Mouse (Mus musculus) embryonic facial prominence, embryonic 11.5 days (tissue): ENCODE data around the gene Abhd16a. TPM values are rescaled to one million over a fixed set of nuclear protein-coding genes. Genes with fewer than 3 reads are reported as not detected.

Source experiments
- ATAC-seq: fragments of 200-750 bp; cut with Nextera tagmentation; replicated peaks from 2 replicates; pipeline ENCODE4 v1.8.0; 2017; ENCODE audit warnings: low read depth; ENCODE audit not compliant: insufficient number of reproducible peaks, low FRiP score, low TSS enrichment
- DNase-seq: peaks from one replicate; pipeline ENCODE4 v3.0.0-alpha.2; 2015; ENCODE audit warnings: low spot score
- H3K27ac ChIP-seq: fragments of 300-500 bp; sonication (generic); replicated peaks from 2 replicates; pipeline ENCODE4 v1.5.1; 2014; ENCODE audit warnings: mild to moderate bottlenecking, low read depth, low read length, control low read depth
- H3K27me3 ChIP-seq: fragments of 300-500 bp; sonication (generic); 2 replicates; pipeline ENCODE4 v1.6.1; 2014; ENCODE audit warnings: mild to moderate bottlenecking, low read length, moderate library complexity, mixed read lengths; ENCODE audit not compliant: control insufficient read depth, insufficient read depth
- H3K36me3 ChIP-seq: fragments of 300-500 bp; sonication (generic); replicated peaks from 2 replicates; pipeline ENCODE4 v1.6.1; 2014; ENCODE audit warnings: low read depth, mild to moderate bottlenecking, low read length, moderate library complexity, mixed read lengths; ENCODE audit not compliant: control insufficient read depth, insufficient read depth
- H3K4me1 ChIP-seq: fragments of 300-500 bp; sonication (generic); 2 replicates; pipeline ENCODE4 v1.6.1; 2014; ENCODE audit warnings: low read length, mixed read lengths; ENCODE audit not compliant: control insufficient read depth, insufficient read depth
- H3K4me2 ChIP-seq: fragments of 300-500 bp; sonication (generic); 2 replicates; pipeline ENCODE4 v1.6.1; 2014; ENCODE audit warnings: low read depth, mild to moderate bottlenecking, control low read depth, low read length, moderate library complexity
- H3K4me3 ChIP-seq: fragments of 300-500 bp; sonication (generic); 2 replicates; pipeline ENCODE4 v1.5.1; 2014; ENCODE audit warnings: low read depth, low read length, control low read depth
- H3K9ac ChIP-seq: fragments of 300-500 bp; sonication (generic); replicated peaks from 2 replicates; pipeline ENCODE4 v1.6.1; 2014; ENCODE audit warnings: mild to moderate bottlenecking, control low read depth, low read length
- H3K9me3 ChIP-seq: fragments of 300-500 bp; sonication (generic); replicated peaks from 2 replicates; pipeline ENCODE4 v1.6.1; 2016; ENCODE audit warnings: mild to moderate bottlenecking, low read length, inconsistent platforms, mixed read lengths; ENCODE audit not compliant: control insufficient read depth
- WGBS: fragments of 180-500 bp; shearing (Covaris S2); extraction: QIAGEN DNeasy Blood & Tissue Kit; methylation state at CpG from one replicate; pipeline ENCODE4 v1.1.7; 2014; 5-methylcytosine and 5-hydroxymethylcytosine counted together
- polyA plus RNA-seq: library from polyadenylated mRNA; unstranded; fragments of >200 nt; fragmentation: Nextera tagmentation; extraction: Ambion mirVana; gene quantifications from 2 replicates; pipeline ENCODE4 v1.2.1, GENCODE M21; 2014

The Abhd16a gene
- polyA plus RNA-seq, 1 experiment from 2014 or later, result 38.5 TPM

DNA sequence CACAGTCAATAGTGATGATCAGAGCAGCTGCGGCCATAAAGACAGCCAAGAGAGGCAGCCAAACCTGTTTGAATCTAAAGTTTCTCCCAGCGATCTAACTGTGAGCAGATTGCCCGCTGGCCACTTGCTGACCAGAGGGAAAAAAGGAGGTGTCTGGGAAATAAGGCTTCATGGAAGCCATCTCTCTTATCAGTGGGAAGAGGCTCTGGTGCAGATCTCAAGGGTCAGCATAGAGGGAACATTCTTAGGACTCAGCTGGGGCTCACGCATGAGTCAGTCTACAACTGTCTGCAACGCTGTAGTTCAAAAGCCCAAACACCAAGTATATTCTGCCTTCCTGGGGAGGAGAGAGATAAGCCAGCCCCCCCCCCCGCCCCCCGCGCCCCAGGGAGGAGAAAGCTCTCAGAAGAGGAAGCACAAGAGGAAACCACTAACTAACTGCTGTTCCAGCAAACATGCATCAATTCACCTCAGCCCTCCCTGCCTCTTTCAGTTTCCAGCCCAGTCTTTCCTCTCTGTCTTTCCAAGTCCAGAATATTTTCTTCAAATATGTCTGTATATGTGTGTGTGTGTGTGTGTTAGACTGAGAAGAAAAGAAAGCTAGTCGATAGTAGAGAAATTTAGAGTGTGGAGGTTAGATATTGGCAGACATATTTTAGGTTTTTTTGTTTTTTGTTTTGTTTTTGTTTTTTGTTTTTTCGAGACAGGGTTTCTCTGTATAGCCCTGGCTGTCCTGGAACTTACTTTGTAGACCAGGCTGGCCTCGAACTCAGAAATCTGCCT lies 40.7 kb upstream of the Abhd16a start:
- DNase-seq (no peak), ATAC-seq (no peak)
- Histone ChIP-seq H3K4me3 (no peak overlapping the region), H3K9me3 (no peaks in the 10 kb centered on the region), H3K4me1 (peaks cover 2% of the 10 kb centered on the region), H3K27me3 (no peaks in the 10 kb centered on the region), H3K27ac (peak overlapping the region; percentile 29; the same call in 1 of the 2 replicates), H3K9ac (0 out of 2 replicates have a peak overlapping the region, but pooled peaks have one; percentile 3), H3K4me2 (no peak overlapping the region), H3K36me3 (no peaks in the 10 kb centered on the region; the same call in 1 of the 2 replicates)
- WGBS, result 38% methylated on average over 11 of the region's 11 CpGs

DNA sequence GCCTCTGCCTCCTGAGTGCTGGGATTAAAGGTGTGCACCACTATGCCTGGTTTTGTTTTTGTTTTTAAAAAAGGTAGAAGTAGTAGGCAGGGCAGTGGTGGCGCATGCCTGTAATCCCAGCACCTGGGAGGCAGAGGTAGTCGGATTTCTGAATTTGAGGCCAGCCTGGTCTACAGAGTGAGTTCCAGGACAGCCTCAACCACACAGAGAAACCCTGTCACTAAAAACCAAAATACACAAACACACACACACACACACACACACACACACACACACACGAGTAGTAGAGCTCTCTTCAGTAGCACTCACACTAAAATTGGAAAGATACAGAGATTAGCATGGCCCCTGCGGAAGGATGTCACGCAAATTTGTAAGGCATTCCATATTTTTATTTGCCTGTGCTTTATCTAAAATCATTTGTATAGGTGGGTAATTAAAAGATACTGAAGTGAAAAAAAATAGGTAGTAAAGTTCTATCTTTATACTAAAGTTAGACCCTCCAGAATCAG lies 40.1 kb upstream of the Abhd16a start:
- Histone ChIP-seq H3K27ac (no peak overlapping the region), H3K4me3 (no peak overlapping the region), H3K27me3 (no peaks in the 10 kb centered on the region), H3K36me3 (peaks cover under 1% of the 10 kb centered on the region), H3K9me3 (no peaks in the 10 kb centered on the region), H3K9ac (no peak overlapping the region), H3K4me1 (peaks cover 2% of the 10 kb centered on the region), H3K4me2 (no peak overlapping the region)
- 79% methylated on average over 5 of the region's 5 CpGs for WGBS
- no peak for ATAC-seq
- no peak for DNase-seq

DNA sequence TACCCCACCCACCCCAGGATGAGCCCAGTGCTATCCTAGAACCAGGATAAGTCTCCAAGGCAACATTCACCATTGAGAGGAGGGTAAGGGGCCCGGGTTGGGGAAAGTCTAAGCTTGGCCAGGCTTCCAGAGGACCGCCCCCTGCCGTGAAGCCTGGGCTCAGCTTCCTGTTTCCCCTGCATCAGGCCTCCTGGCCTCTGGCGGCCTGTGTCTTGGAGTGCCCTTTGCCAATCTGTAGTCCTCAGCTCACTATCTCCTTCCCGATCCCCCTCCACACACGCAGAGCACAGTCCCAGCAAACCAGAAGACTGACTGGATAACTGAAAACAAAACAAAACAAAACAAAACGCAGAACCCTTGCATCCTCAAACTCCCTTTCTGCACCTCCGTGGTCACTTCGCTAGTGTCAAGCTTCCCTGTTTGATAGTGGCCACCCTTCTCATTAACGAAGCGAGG lies 39.5 kb upstream of the Abhd16a start, which contains the start of gene Clic1:
Gene Clic1 (plus strand): TSS at position 406 of the 456 bp plus-strand sequence.
- Histone ChIP-seq H3K4me1 (peaks cover 2% of the 10 kb centered on the region), H3K9me3 (no peaks in the 10 kb centered on the region), H3K4me3 (peak within 1 kb of the TSS; percentile 71), H3K9ac (peak within 1 kb of the TSS; percentile 93), H3K27me3 (no peaks in the 10 kb centered on the region), H3K4me2 (peak within 1 kb of the TSS; percentile 89), H3K36me3 (peaks cover 5% of the 10 kb centered on the region), H3K27ac (peak within 1 kb of the TSS; percentile 97)
- DNase-seq, result peak; percentile 89
- ATAC-seq, result no peak
- WGBS, result 3% methylated on average over 11 of the region's 11 CpGs

DNA sequence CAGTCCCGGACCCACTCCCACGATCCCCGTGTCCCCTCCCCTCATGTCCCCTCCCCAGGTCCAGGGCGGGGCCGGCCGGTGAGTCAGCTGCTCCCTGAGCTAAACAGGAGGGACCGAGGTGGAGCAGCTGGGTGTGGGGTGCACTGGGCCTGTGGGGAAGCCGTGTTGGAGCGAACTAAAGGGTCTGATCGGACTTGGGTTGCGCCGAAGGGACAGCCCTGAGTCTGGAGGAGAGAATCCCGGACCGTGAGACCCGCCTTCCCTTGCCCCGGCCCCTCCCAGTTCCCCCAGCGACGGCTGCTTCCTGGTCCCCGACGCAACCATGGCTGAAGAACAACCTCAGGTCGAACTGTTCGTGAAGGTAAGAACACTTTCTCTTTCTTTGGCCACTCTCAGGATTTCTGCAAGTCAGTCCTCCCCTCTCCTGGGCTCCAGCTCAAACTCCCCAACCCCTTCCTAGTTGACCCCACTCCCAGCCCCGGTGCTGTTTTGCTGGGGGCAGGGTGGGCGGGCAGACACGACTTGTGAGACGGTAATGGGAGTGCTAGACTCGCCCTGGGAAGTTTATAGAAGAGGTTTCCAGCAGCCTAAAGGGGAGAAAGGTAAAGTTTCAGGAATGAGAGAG lies 38.8 kb upstream of the Abhd16a start:
- peak overlapping the region; percentile 89 for H3K4me2 ChIP-seq
- peaks cover 2% of the 10 kb centered on the region for H3K4me1 ChIP-seq
- under 1% methylated on average over 27 of the region's 27 CpGs for WGBS
- 0 out of 2 replicates have a peak, but pooled peaks have one; percentile 22 for ATAC-seq
- no peaks in the 10 kb centered on the region for H3K9me3 ChIP-seq
- no peaks in the 10 kb centered on the region for H3K27me3 ChIP-seq
- H3K27ac ChIP-seq, result peak overlapping the region; percentile 97
- peak overlapping the region; percentile 71 for H3K4me3 ChIP-seq
- peak; percentile 79 for DNase-seq
- peak overlapping the region; percentile 93 for H3K9ac ChIP-seq
- peaks cover 8% of the 10 kb centered on the region for H3K36me3 ChIP-seq

DNA sequence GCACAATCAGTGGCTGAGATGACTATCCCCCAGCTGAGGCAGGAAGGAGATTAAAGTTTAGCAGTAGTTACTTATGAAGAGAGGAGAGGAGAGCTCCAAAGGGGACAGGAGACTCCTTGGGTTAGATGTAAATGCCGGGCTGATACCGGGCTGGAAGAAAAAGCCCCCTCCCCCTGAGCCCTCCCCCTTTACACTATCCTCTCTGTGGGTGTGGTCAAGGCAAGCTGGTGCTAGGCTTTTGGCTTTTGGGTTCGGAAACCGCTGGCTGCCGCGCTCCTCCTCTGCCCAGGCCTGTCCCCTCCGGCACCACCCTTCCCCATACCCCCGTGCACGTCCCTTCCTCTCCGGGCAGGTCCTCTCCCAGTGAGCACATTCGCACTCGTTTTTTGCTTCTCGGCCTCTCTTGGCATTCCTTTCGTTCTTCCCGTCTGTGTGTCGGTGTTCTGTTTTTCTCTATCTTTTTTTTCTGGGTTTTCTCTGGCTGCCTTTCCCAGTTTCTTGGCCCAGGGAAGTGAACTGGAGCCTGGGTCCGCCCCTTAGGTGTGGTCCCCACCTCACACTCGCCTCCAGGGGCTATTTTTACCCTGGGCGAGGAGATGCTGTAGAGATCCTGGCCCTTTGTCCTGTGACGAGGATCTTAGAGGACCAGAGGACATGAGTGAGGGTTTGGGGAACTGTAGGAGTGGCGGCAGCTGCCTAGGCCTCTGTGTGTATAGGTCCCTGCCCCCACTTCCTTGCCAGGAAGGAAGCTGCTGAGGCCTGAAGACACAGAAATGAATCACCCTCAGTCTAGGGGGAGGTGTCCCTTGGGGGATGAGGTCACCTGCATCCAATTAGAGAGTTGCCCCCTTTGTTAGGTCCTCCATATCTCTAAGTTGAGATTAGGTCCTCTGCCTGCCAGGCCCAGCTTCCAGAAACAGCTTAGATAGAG lies 37.6 kb upstream of the Abhd16a start:
- peak; percentile 75 for DNase-seq
- Histone ChIP-seq H3K4me1 (peaks cover 2% of the 10 kb centered on the region), H3K27me3 (no peaks in the 10 kb centered on the region), H3K36me3 (peaks cover 8% of the 10 kb centered on the region), H3K4me2 (peak overlapping the region; percentile 89), H3K27ac (peak overlapping the region; percentile 97), H3K4me3 (peak overlapping the region; percentile 71), H3K9me3 (no peaks in the 10 kb centered on the region), H3K9ac (peak overlapping the region; percentile 93)
- WGBS, result 1% methylated on average over 21 of the region's 21 CpGs
- peak; percentile 27; the same call in 1 of the 2 replicates for ATAC-seq

DNA sequence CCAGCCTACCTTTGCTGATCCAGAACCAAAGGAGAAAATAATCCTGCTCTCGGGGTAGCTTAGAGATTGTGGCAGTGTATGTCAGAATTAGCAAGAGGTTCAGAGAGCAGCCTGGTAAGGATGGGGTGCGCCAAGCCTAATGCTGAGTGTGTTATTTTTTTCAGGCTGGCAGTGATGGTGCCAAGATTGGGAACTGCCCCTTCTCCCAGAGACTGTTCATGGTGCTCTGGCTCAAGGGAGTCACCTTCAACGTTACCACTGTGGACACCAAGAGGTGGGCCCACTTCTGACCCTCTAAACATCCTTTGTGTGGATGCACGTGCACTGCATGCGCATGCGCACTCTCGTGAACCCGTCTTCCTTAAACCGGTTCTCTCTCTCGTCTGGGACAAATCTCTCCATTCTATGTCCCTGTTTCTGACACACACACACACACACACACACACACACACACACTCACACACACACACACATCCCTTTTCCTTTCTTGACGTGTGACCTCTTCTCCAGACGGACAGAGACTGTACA lies 36.7 kb upstream of the Abhd16a start:
- Histone ChIP-seq H3K27ac (peak overlapping the region; percentile 97), H3K9me3 (no peaks in the 10 kb centered on the region), H3K4me2 (peak overlapping the region; percentile 89; the same call in 1 of the 2 replicates), H3K36me3 (peaks cover 8% of the 10 kb centered on the region), H3K9ac (peak overlapping the region; percentile 93), H3K4me1 (peaks cover 2% of the 10 kb centered on the region), H3K4me3 (peak overlapping the region; percentile 71), H3K27me3 (no peaks in the 10 kb centered on the region)
- no peak for DNase-seq
- 80% methylated on average over 12 of the region's 12 CpGs for WGBS
- ATAC-seq, result no peak

DNA sequence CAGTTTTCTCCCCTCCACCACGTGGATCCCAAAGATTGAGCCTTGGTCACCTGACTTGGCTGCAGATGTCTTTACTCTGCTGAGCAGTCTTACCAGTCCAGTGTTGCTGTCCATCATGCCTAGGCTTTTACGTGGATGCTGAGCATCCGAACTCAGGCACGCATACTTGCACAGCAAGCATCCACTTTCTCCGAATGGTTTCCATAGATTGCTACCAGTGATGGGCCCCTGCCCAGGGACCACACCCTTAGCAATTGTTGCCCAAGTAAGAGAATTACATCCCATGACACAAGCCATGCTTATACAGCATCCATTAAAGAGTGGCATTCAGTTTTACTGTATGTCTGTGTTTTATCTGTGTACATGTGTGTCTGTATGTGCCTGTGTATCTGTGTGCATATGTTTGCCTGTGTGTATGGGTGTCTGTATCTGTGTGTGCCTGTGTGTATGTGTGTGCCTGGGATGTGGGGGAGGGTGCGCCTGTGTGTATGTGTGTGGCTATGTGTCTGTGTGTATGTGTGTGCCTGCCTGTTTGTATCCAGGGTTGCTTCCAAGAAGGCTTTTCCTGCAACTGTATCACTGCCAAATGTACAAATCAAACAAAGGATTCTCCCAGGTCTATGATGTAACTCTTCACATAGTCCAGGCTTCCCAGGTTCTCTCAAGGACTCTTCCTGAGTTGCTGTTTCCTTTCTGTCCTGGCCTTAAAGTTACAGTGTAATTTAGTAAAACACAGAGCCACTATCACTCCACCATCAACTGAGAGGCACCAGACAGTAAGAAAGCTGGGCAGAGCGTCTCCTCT lies 33.2 kb upstream of the Abhd16a start:
- Histone ChIP-seq H3K4me3 (no peak overlapping the region), H3K27me3 (no peaks in the 10 kb centered on the region), H3K4me1 (peaks cover 13% of the 10 kb centered on the region), H3K9me3 (no peaks in the 10 kb centered on the region), H3K36me3 (peaks cover 9% of the 10 kb centered on the region), H3K27ac (no peak overlapping the region), H3K9ac (no peak overlapping the region), H3K4me2 (no peak overlapping the region)
- WGBS, result 94% methylated on average over 7 of the region's 7 CpGs
- ATAC-seq (no peak), DNase-seq (no peak)
